Mouse (Mus musculus) heart, adult 2 months (tissue): ENCODE data around the gene Gm10320. TPM values are rescaled to one million over a fixed set of nuclear protein-coding genes. Genes with fewer than 3 reads are reported as not detected.

Experiments used
- DNase-seq, 2 experiments: peaks; one replicate each; pipeline ENCODE4 v3.0.0; 2021
- H3K27ac ChIP-seq: fragments of 200-600 bp; 2 replicates; pipeline ENCODE4 v1.8.1; 2022
- H3K27me3 ChIP-seq: fragments of 200-500 bp; 2 replicates; pipeline ENCODE4 v1.6.1; 2012; ENCODE audit warnings: mild to moderate bottlenecking, low read length, inconsistent platforms, mixed read lengths; ENCODE audit not compliant: control insufficient read depth, insufficient read depth
- H3K36me3 ChIP-seq: fragments of 200-500 bp; 2 replicates; pipeline ENCODE4 v1.6.1; 2012; ENCODE audit warnings: low read length, inconsistent platforms; ENCODE audit not compliant: control insufficient read depth, insufficient read depth
- H3K4me1 ChIP-seq: fragments of 200-500 bp; 2 replicates; pipeline ENCODE4 v1.6.1; 2011; ENCODE audit warnings: low read length; ENCODE audit not compliant: control insufficient read depth, insufficient read depth
- H3K4me3 ChIP-seq: fragments of 200-600 bp; 2 replicates; pipeline ENCODE4 v1.8.1; 2022
- H3K79me2 ChIP-seq: fragments of 200-500 bp; replicated peaks from 2 replicates; pipeline ENCODE4 v1.6.1; 2012; ENCODE audit warnings: mild to moderate bottlenecking, inconsistent platforms, low read length, moderate library complexity, mixed read lengths; ENCODE audit not compliant: control insufficient read depth, insufficient read depth
- H3K9ac ChIP-seq: fragments of 200-500 bp; 2 replicates; pipeline ENCODE4 v1.6.1; 2012; ENCODE audit warnings: low read depth, mild to moderate bottlenecking, control low read depth, inconsistent platforms, low read length, mixed read lengths
- CTCF ChIP-seq: fragments of 200-600 bp; IDR thresholded peaks from 2 replicates; pipeline ENCODE4 v1.8.1; 2022; ENCODE audit warnings: antibody characterized with exemption, mild to moderate bottlenecking, moderate library complexity
- EP300 ChIP-seq: fragments of 200-500 bp; IDR thresholded peaks from 2 replicates; pipeline ENCODE4 v1.6.1; 2011; ENCODE audit warnings: low read depth, low read length, control low read depth; ENCODE audit not compliant: insufficient read depth
- POLR2A ChIP-seq: fragments of 200-500 bp; IDR thresholded peaks from 2 replicates; pipeline ENCODE4 v1.6.1; 2011; ENCODE audit warnings: mild to moderate bottlenecking, low read depth, low read length, control low read depth; ENCODE audit not compliant: insufficient read depth
- WGBS: fragments of 180-500 bp; shearing (Covaris S2); methylation state at CpG from one replicate; pipeline ENCODE4 v1.1.7; 2018; 5-methylcytosine and 5-hydroxymethylcytosine counted together
- intact Hi-C: fragments of 180-260 bp; cut with DNase I; formaldehyde crosslinking; loops from one replicate; pipeline ENCODE4 v1.15.1; 2025
- polyA plus RNA-seq: library from polyadenylated mRNA; depleted of rRNA; stranded (reverse); fragments of >200 nt; gene quantifications from 2 replicates; pipeline ENCODE4 v1.2.3, GENCODE M21; 2012
- total RNA-seq, 2 experiments: library from RNA; stranded (reverse); gene quantifications; 2 replicates each; pipeline ENCODE4 v1.2.3; 2021

The Gm10320 gene
- total and polyA plus RNA-seq, 3 experiments, result 0.27 TPM; not detected in 2

DNA sequence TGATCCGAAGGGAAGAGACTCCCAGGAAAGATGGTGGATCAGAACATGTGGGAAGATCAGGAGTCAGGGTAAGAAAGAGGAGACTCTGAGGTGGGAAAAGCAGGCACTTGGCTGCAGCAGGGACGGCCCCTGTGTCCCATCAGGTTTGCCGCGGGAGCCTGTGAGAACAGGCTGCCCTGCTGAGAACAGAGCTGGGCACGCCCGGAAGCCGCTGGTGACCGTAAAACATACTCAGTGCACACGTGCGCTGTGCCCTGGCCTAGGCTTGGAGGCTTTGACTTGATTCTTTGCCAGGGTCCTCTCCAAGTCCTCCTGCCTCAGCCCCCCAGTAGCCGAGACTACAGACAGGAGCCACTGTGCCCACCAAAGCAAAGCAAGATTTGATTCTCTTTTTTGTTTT lies 26.5 kb upstream of the Gm10320 start:
- Histone ChIP-seq H3K36me3 (no peaks in the 10 kb centered on the region), H3K9ac (no peak overlapping the region), H3K27me3 (no peaks in the 10 kb centered on the region), H3K4me1 (no peaks in the 10 kb centered on the region), H3K79me2 (no peaks in the 10 kb centered on the region), H3K27ac (no peak overlapping the region), H3K4me3 (no peak overlapping the region)
- intact Hi-C loops, result no loop called here
- DNase-seq, result no peak
- 32% methylated on average over 11 of the region's 11 CpGs for WGBS
- no peak for TF ChIP-seq POLR2A
- TF ChIP-seq EP300, result no peak
- no peak for TF ChIP-seq CTCF

DNA sequence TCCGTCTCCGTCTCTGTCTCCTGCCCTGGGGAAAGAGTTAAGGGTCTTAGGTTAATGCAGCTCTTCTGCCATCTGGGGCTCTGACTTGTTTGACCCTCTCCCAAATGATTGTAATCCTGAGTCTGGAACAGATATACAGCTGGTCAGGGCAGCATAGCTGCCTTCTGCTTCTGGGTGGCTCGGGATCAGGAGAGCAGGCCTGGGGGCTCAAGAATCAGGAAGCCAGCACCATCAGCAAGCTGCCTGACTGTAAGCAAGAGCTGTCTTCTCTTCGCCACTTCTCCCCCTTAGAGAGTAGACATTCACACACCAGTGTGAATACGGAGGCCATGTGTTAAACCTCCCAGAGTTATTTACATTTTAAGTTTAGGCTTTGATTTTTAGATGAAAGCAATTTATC lies 25.9 kb upstream of the Gm10320 start:
- intact Hi-C loops, result no loop called here

DNA sequence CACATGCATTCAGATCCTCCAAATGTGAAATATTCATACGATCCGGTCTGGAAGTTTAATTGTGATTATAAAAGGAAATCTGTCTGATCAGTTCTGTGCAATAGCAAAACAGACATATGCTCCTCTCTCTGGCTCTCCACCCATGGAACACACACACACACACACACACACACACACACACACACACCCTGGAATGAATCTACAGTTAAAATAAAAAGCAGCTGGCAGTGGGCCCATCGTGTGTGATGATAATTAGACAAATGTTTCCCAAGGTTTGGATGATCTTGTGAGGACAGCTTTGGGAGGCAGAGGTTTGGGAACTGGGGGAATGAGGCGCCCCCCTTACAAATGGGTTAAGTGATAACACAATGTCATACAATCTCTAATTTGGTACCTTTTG lies 25.2 kb upstream of the Gm10320 start:
- Histone ChIP-seq H3K4me3 (no peak overlapping the region), H3K79me2 (no peaks in the 10 kb centered on the region), H3K27me3 (no peaks in the 10 kb centered on the region), H3K36me3 (no peaks in the 10 kb centered on the region), H3K27ac (no peak overlapping the region), H3K9ac (no peak overlapping the region), H3K4me1 (no peaks in the 10 kb centered on the region)
- intact Hi-C loops, result no loop called here
- DNase-seq, result no peak
- TF ChIP-seq CTCF, result no peak
- TF ChIP-seq POLR2A, result no peak
- TF ChIP-seq EP300, result no peak
- WGBS, result 89% methylated on average over 4 of the region's 4 CpGs

More for the DNA sequence above, 25.9 kb upstream of the Gm10320 start:
- H3K27ac ChIP-seq, result no peak overlapping the region
- no peak overlapping the region for H3K4me3 ChIP-seq
- DNase-seq, result no peak
- no peaks in the 10 kb centered on the region for H3K4me1 ChIP-seq
- no peaks in the 10 kb centered on the region for H3K36me3 ChIP-seq
- 73% methylated on average over 5 of the region's 5 CpGs for WGBS
- no peaks in the 10 kb centered on the region for H3K27me3 ChIP-seq
- no peak overlapping the region for H3K9ac ChIP-seq
- TF ChIP-seq POLR2A (no peak), EP300 (no peak), CTCF (no peak)
- H3K79me2 ChIP-seq, result no peaks in the 10 kb centered on the region

DNA sequence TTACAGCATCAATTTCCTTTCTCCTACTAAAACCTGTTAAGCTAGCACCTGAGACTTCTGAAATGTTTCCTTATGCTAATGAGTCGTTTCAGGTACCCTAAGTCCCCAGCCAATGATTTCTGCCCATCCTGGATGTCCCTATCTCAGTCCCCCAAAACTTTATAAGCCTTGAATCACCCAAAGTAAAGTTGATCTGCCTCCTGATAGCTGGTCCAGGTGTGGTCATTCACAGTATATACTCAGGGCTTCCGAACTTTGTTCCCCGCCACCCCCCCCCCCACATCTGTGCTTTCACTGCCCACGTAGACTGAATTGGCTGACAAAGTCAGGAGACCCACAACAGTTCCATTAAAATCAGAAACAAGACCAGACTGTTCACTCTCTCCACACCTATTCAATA lies 20.3 kb upstream of the Gm10320 start:
- no peak for TF ChIP-seq POLR2A
- TF ChIP-seq CTCF, result no peak
- TF ChIP-seq EP300, result no peak
- Histone ChIP-seq H3K79me2 (no peaks in the 10 kb centered on the region), H3K27ac (no peak overlapping the region), H3K9ac (no peak overlapping the region), H3K27me3 (no peaks in the 10 kb centered on the region), H3K4me1 (no peaks in the 10 kb centered on the region), H3K36me3 (no peaks in the 10 kb centered on the region), H3K4me3 (no peak overlapping the region)
- 70% methylated on average over 4 of the region's 4 CpGs for WGBS
- no peak for DNase-seq
- intact Hi-C loops, result no loop called here

DNA sequence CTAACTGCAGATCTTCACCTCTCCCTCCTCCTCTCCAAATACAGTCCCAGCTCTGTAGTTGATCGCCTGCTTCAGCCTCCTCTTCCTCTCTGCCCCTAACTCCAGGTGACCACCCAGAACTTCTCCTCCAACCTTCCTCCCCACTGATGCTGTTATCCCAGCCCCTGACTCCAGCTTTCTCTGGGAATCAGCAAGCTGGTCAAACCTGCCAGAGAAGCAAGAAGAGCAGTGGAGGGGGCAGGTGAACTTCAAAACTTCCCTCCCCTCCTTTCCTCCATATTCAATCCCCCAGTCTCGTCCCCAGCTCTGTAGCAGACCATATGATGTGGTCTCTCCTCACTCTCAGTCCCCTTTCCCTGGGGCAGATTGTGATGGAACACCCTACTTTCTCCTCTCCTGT lies 15.9 kb upstream of the Gm10320 start:
- Histone ChIP-seq H3K36me3 (no peaks in the 10 kb centered on the region), H3K4me1 (no peaks in the 10 kb centered on the region), H3K9ac (no peak overlapping the region), H3K27ac (no peak overlapping the region), H3K4me3 (no peak overlapping the region), H3K27me3 (peaks cover 19% of the 10 kb centered on the region), H3K79me2 (no peaks in the 10 kb centered on the region)
- 40% methylated on average over 2 of the region's 2 CpGs for WGBS
- intact Hi-C loops, result no loop called here
- TF ChIP-seq POLR2A, result no peak
- TF ChIP-seq EP300, result no peak
- TF ChIP-seq CTCF, result no peak
- no peak for DNase-seq

DNA sequence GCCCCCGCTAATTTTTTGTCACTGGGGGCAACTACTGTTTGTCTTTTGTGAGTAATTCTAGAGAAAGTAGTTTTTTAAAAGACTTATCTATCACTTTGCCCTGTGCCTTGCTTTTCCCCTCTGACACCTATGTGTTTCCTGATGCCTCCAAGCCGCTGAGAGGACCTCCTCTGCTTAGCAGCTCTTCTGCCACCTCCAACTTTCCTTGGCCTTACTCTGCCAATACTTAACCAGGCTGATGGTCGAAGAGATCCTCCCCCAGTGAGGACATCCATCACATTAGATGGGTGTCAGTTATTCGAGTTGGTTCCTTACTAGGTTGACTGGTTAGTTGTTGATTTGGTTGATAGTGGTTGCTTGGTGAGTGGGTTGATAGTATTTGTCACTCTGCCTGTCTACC lies 14.7 kb upstream of the Gm10320 start:
- Histone ChIP-seq H3K27me3 (peaks cover 24% of the 10 kb centered on the region), H3K4me3 (no peak overlapping the region), H3K36me3 (no peaks in the 10 kb centered on the region), H3K79me2 (no peaks in the 10 kb centered on the region), H3K27ac (no peak overlapping the region), H3K4me1 (no peaks in the 10 kb centered on the region), H3K9ac (no peak overlapping the region)
- TF ChIP-seq EP300, result no peak
- TF ChIP-seq CTCF, result no peak
- no peak for TF ChIP-seq POLR2A
- intact Hi-C loops, result no loop called here
- DNase-seq, result no peak
- WGBS, result 11% methylated on average over 4 of the region's 4 CpGs
